Mouse (Mus musculus) ES-CJ7 (cell line): ENCODE results near the gene Fam169a.

Experiments
- DNase-seq: peaks from one replicate; pipeline ENCODE4 v3.0.0; 2011; ENCODE audit warnings: low read depth, low spot score

Fam169a gene

DNA sequence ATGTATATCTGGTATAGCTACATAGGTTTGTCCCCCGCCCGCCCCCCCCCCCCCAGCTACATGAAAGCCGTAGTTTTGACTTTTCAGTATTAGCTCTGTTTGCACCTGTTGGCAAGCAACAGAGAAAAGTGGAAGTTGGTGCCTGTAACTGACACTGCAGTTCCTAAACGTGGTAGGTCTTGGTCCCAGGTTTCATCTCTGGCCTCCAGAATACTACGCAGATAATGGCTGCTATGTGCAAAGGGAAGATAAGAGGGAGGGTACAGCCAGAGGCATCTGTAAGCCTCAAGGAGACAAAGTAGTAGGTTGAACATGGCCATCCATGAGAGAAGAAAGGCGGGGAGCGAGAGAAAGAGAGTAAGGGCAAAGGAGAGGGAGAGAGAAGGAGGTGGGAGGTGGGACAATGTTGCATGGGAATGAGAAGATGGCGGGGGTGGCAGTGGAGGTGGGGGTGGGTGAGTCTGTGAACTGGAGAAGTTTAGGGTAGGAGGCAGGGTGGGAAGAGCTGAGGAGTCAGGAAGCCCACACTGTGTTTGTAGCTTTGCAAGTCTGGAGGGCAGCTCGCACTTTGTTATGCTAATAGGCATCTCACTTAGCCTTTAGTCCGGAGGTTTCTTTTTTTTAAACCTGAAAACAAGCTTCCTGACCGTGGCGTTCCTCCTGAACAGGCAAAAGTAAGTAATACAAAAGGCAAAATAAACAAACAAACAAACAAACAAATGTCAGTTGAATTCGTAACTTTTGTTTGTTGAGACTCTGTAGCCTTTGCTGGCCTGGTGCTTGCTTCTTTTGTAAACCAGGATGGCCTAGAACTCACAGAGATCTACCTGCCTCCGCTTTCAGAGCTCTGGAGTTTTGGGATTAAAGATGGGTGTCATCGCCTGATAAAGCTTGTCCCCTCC lies at the start of gene Fam169a:
TSS of gene Fam169a (plus strand) at position 638 of the 902 bp plus-strand sequence.
- DNase-seq = peak; percentile 98

- no peak for DNase-seq
These were observed 49.4 kb upstream of the Fam169a start for GRCm38 (mm10) chr13:97017711-97018110.

DNA sequence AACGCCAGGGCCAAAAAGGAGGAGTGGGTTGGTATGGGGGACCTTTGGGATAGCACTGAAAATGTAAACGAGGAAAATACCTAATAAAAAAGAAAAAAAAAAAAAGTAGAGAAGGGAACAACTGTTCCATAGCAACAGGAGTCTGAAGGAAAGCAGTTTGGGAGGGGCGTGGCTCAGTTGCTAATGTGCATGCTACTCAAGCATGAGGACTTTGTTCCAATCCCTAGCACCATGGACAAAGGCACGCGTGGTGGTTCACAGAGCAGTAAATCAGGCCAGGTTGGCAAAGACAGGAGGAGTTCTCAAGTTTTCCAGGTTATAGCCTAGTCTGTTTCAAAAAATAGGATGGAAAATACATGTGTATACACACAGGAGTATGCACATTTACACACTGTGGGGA lies 47.0 kb upstream of the Fam169a start:
- DNase-seq = peak; percentile 69

DNA sequence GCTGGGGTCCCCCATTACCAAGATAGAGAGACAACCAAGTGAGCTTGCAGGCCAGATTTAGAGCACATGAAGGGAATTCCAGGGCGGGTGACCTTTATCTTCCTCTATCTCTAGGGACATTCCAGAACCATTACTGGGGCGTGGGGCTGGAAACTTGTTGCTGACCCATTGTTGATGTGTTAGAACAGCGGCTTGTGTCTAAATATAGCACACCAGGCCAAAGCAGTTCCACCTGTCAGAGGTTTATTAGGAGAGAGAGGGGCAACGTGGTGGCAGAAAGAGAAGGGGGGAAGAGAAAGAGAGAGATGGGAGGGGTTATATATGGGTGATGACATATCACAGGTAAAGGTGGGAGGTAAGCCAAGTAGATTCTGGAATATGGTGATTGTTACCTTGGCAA lies 45.2 kb upstream of the Fam169a start:
- DNase-seq = no peak

GRCm38 (mm10) chr13:97030075-97030474 lies 37.0 kb upstream of the Fam169a start:
- no peak for DNase-seq

DNA sequence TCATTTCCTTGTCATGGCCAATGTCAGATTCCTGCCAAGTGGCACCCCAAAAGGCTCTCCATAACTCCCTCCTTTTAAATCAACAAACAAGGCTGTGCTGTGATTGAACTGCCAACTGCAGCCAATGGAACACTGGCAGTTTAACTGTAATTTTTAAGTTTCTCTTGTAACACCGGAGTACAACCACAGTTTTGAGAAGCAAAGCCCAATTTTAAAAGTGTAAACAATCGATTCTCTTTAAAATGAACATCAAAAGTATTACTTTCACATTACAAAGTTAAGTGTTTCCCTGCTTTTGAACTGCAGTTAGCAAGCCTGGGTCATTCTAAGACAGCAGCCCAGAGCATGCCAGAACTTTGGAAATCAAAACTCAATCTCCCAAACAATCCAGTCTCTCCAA lies 32.8 kb upstream of the Fam169a start, which contains the start of gene 1700029F12Rik:
TSS of gene 1700029F12Rik (minus strand) at position 101 of the 400 bp plus-strand sequence.
- no peak for DNase-seq

DNA sequence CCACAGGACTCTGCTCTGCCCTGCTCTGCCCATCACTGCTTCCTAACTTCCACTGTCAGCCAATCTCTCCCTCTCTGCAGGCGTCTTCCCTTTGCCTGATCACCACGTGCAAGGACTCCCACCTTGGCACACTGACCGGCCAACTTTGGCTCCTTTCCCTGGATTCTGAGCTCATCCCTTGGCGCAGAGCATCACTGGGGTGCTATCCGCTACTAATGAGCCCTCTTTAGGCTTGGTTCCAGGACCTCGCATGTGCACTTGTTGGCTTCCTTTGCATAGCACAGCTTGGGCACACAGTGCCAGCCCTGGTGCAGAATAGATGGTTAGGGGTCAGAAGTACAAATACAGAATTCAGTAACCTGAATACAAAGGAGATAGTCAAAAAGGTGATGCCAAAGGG lies 15.9 kb upstream of the Fam169a start:
- no peak for DNase-seq

DNA sequence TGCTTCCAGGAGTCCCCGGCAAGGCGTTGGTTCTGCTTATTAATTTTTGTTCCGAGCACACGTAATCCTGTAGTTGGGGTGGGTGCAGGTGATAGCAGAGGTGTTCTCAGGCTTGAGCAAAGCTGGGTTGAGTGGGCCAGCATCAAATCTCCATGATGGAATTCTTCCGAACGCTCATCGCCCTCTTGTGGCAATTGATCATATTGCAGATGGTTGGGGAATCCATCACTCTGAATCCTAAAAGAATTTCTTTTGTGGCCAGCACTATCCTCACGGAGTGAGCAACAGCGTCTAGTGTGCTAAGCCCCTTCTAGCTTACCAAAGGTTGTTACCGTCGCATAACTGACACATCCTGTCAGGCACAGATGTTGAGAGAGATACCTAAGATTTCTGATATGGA lies 14.4 kb upstream of the Fam169a start:
- peak; percentile 82 for DNase-seq

GRCm38 (mm10) chr13:97053844-97054243 lies 13.2 kb upstream of the Fam169a start:
- no peak for DNase-seq

GRCm38 (mm10) chr13:97057817-97058216 lies 9.3 kb upstream of the Fam169a start:
- DNase-seq = no peak

- DNase-seq = no peak
These were observed 7.3 kb upstream of the Fam169a start for GRCm38 (mm10) chr13:97059746-97060145.

DNA sequence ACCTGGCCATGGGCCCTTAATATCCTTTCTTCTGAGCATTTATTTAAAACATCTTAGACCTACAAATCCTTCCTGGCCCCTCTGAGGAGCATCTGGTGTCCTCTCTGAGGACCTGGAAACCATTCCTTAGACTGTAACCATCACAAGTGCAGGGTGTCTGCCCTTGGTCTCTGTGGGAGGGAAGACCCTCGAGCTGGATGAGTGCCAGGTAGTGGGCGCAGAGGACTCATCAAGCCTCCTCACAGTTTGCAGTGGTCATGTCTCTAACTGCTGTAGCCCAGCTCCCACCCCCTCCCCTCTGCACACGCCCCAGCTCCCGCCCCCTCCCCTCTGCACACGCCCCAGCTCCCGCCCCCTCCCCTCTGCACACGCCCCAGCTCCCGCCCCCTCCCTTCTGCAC lies 6.8 kb upstream of the Fam169a start:
- no peak for DNase-seq

DNA sequence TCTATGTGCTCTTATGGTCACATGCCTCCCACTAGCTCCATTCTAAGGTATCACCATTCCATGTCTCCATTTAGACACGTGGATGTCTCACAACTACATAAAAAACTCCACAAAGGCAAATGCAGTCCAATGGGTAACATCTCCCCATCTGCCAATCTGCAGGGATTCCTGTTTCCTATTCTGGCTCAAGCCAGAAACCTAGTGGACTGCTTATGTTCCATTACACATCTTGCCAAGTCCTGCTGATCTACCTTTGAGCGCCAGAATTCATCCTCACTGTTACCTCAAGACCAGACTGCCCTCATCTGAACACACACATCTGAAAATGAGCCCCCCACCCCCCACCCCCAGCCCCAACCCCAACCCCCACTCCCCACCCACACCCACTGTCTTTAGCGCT lies 4.9 kb upstream of the Fam169a start:
- no peak for DNase-seq

GRCm38 (mm10) chr13:97063431-97063830 lies 3.7 kb upstream of the Fam169a start:
- no peak for DNase-seq

- peak; percentile 53 for DNase-seq
These were observed 2.7 kb upstream of the Fam169a start for GRCm38 (mm10) chr13:97064413-97064812.

- DNase-seq = peak; percentile 85
These were observed 2.1 kb upstream of the Fam169a start for GRCm38 (mm10) chr13:97064844-97065621.

DNA sequence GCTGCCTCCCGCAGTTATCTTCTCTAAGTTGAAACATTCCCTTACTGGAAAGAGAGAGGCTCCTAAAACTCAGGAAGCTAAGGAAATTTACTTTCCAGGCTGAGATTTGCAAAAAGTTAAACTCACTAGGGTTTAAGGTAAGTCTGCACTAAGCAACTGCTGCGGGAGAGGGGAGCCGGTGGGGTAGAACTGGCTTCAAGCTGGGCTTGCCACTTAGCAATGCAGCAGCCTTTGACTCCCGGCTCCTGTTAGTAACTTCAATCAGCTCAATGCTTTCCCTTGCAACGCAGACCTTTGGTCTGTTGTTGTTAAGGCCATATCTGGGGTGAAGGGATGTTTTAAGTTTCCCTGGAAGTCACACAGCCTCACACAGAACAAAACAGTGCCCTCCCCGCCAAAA lies 605 bp downstream of the Fam169a start:
- peak; percentile 73 for DNase-seq

DNA sequence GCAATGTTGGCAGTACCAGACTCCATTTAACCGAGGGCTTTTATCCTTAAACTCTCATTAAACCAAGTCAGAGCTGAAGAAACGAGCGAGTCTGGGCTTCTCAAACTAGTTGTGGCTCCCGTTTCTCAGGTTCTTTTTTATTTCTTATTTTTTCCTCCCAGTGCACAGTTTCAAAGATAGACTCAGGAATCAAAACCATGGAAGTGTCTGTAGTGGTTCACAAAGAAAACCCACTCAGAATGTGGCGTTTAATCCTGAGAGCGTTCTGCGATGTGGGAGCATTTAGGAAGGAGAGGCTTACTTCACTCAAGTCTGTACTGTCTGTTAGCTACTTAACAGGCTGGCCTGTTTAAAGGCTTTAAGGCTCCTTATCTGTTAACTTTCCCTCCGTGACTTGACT lies 1.1 kb downstream of the Fam169a start:
- DNase-seq = no peak

DNA sequence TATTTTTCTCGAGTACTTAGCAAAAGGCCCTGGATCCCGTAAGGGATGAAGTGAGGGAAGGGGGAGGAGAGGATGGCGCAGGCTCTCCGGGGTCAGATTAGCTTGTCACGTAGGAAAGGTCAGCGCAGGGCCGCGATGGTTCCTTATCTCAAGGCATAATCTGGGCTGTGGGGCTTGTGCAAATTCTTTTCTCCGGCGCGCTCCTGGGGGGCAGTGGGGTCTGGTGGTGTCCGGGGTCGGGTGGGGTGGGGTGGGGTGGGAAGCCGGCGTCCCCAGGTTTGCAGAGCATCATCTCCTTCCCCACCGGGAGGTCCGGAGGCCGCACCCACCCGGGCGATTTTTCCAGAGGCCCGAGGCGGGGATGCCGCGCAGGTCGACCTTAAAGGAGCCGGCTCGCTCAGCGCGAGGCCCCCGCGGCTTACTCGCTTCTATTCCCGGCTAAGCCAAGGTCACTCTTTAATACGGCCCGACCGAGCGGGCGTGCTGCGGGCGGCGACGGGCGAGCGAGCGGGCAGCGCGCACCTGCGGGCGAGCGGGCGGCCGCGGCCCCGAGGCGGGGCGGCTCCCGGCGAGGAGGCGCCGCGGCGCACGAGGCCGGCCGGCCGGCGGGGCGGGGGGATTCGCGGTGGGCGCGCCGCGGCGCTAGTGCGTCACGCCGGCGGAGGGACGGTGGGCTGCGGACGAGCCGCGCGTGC lies 4.0 kb downstream of the Fam169a start:
- DNase-seq = peak; percentile 89

- DNase-seq = peak; percentile 47
These were observed 4.6 kb downstream of the Fam169a start for GRCm38 (mm10) chr13:97071626-97072241.

DNA sequence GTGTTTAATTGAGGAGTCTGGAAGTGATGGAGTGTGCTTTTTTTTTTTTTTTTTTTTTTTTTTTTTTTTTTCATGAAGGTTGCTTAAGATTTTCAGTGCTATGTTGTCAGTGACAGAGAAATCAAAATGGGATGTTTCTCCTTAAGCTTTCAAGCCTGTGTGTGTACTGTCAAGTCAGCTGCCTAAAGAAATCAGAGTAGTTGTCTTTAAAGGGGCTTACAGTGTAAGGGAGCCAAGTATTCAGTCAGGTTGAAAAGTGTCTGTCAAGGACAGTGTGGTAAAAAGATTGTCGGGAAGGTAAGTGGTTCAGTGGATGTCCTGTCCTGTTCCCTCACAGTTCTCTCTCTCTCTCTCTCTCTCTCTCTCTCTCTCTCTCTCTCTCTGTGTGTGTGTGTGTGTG lies 6.4 kb downstream of the Fam169a start:
- no peak for DNase-seq

DNA sequence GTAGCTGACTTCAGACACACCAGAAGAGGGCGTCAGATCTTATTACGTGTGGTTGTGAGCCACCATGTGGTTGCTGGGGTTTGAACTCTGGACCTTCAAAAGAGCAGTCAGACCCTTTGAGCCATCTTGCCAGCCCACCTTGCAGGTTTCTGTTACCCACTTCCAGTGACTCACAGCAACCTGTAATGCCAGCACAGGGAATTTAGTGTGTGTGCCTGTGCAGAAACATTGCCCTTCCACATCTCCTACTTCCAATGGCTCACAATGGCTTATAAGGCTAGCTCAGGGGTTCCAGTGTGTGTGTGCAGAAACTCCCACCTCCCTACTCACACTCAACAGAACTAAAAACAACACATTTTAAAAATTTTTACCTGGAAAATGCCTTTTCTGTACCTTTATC lies 10.5 kb downstream of the Fam169a start:
- no peak for DNase-seq
